Mouse (Mus musculus): Measurements from ENCODE around the gene Pcare. TPM values are rescaled to one million over a fixed set of nuclear protein-coding genes. Genes with fewer than 3 reads are reported as not detected.

Pcare gene
- not detected in 2 replicates for polyA plus RNA-seq (2015; fragmentation: Nextera tagmentation; extraction: Ambion mirVana)

GRCm38 (mm10) chr17:71752831-71753230 lies at the start of gene Pcare:
Gene Pcare (minus strand): TSS chr17:71752894.

GRCm38 (mm10) chr17:71768173-71768572 lies 15.5 kb upstream of the Pcare start, which contains the start of gene Clip4:
Gene Clip4 (plus strand): TSS chr17:71768473.

Other genes starting within 250 kb of the Pcare start
- 10.8 and 11.2 TPM in 2 replicates for gene Ndc80, start 226.0 kb downstream of the Pcare start, polyA plus RNA-seq (2015; fragmentation: Nextera tagmentation; extraction: Ambion mirVana)
- 0.37 and 0.44 TPM in 2 replicates for gene Spdya, start 200.8 kb downstream of the Pcare start, polyA plus RNA-seq (2015; fragmentation: Nextera tagmentation; extraction: Ambion mirVana)
- gene Wdr43, start 137.0 kb downstream of the Pcare start, polyA plus RNA-seq (2015; fragmentation: Nextera tagmentation; extraction: Ambion mirVana), result 26.2 and 27.2 TPM in 2 replicates
- 0.44 and 0.46 TPM in 2 replicates for gene Togaram2, start 79.6 kb downstream of the Pcare start, polyA plus RNA-seq (2015; fragmentation: Nextera tagmentation; extraction: Ambion mirVana)
- gene Clip4, start 15.6 kb upstream of the Pcare start, polyA plus RNA-seq (2015; fragmentation: Nextera tagmentation; extraction: Ambion mirVana), result 18.3 and 21.6 TPM in 2 replicates